Mouse (Mus musculus) spleen, postnatal 4 days (tissue): ENCODE measurements around the gene Mob3b.

Experiments used
- DNase-seq, 2 experiments: peaks; one replicate each; pipeline ENCODE4 v3.0.0; 2022; ENCODE audit warnings: low spot score in 2 of 2

The Mob3b gene

GRCm38 (mm10) chr4:35148326-35148725 is 9.0 kb downstream of the Mob3b start:
- no peak for DNase-seq

GRCm38 (mm10) chr4:35146597-35146996 is 10.7 kb downstream of the Mob3b start:
- no peak for DNase-seq

GRCm38 (mm10) chr4:35145726-35146125 is 11.6 kb downstream of the Mob3b start:
- no peak for DNase-seq

- DNase-seq: no peak
Observed at GRCm38 (mm10) chr4:35143472-35144102, 13.7 kb downstream of the Mob3b start.

GRCm38 (mm10) chr4:35140317-35140716 is 17.0 kb downstream of the Mob3b start:
- DNase-seq: no peak

GRCm38 (mm10) chr4:35138077-35138476 is 19.2 kb downstream of the Mob3b start:
- no peak for DNase-seq

GRCm38 (mm10) chr4:35136996-35137395 is 20.3 kb downstream of the Mob3b start:
- no peak for DNase-seq

GRCm38 (mm10) chr4:35135806-35136205 is 21.5 kb downstream of the Mob3b start:
- no peak for DNase-seq

GRCm38 (mm10) chr4:35134846-35135611 is 22.3 kb downstream of the Mob3b start:
- no peak for DNase-seq

GRCm38 (mm10) chr4:35133411-35133810 is 23.9 kb downstream of the Mob3b start:
- DNase-seq: no peak

- no peak for DNase-seq
Observed at GRCm38 (mm10) chr4:35131592-35131991, 25.7 kb downstream of the Mob3b start.

- DNase-seq: no peak
Observed at GRCm38 (mm10) chr4:35130411-35130948, 26.8 kb downstream of the Mob3b start.

GRCm38 (mm10) chr4:35127759-35128158 is 29.5 kb downstream of the Mob3b start:
- DNase-seq: no peak

- DNase-seq: no peak
Observed at GRCm38 (mm10) chr4:35126776-35127175, 30.5 kb downstream of the Mob3b start.

GRCm38 (mm10) chr4:35125299-35125777 is 31.9 kb downstream of the Mob3b start:
- no peak for DNase-seq

- DNase-seq: no peak
Observed at GRCm38 (mm10) chr4:35124027-35124426, 33.3 kb downstream of the Mob3b start.

GRCm38 (mm10) chr4:35123087-35123486 is 34.2 kb downstream of the Mob3b start:
- no peak for DNase-seq

- no peak for DNase-seq
Observed at GRCm38 (mm10) chr4:35121060-35121459, 36.2 kb downstream of the Mob3b start.

GRCm38 (mm10) chr4:35120575-35120974 is 36.7 kb downstream of the Mob3b start:
- DNase-seq: no peak

- DNase-seq: no peak
Observed at GRCm38 (mm10) chr4:35120159-35120558, 37.1 kb downstream of the Mob3b start.

- no peak for DNase-seq
Observed at GRCm38 (mm10) chr4:35118851-35119250, 38.4 kb downstream of the Mob3b start.

GRCm38 (mm10) chr4:35117144-35117543 is 40.1 kb downstream of the Mob3b start:
- DNase-seq: no peak

GRCm38 (mm10) chr4:35115933-35116332 is 41.4 kb downstream of the Mob3b start:
- no peak for DNase-seq
